Mouse (Mus musculus) myocyte (in vitro differentiated cells): Measurements from ENCODE around the gene Golga2.

ENCODE experiments used
- E2F4 ChIP-seq: IDR thresholded peaks from one replicate; pipeline ENCODE4 v1.6.1; 2011; ENCODE audit warnings: mild to moderate bottlenecking, control low read depth, moderate library complexity; ENCODE audit not compliant: insufficient read depth
- MAX ChIP-seq: IDR thresholded peaks from one replicate; pipeline ENCODE4 v1.6.1; 2011; ENCODE audit warnings: low read depth, mild to moderate bottlenecking, control low read depth
- MYOD1 ChIP-seq, 3 experiments: IDR thresholded peaks; one replicate each; pipeline ENCODE4 v1.6.1; 2011; ENCODE audit warnings: control low read depth in 2 of 3, low read depth in 2 of 3, mild to moderate bottlenecking in 2 of 3, moderate library complexity in 1 of 3; ENCODE audit not compliant: insufficient read length in 2 of 3, control insufficient read depth in 1 of 3
- MYOG ChIP-seq, 3 experiments: IDR thresholded peaks; one replicate each; pipeline ENCODE4 v1.6.1; 2011; ENCODE audit warnings: control low read depth in 2 of 3, low read depth in 2 of 3, mild to moderate bottlenecking in 2 of 3; ENCODE audit not compliant: insufficient read length in 2 of 3, control insufficient read depth in 1 of 3, insufficient read depth in 1 of 3
- POLR2A ChIP-seq: IDR thresholded peaks from one replicate; pipeline ENCODE4 v1.6.1; 2011; ENCODE audit warnings: low read depth, mild to moderate bottlenecking, control low read depth, moderate library complexity; ENCODE audit not compliant: insufficient read length
- POLR2AphosphoS2 ChIP-seq: IDR thresholded peaks from one replicate; pipeline ENCODE4 v1.6.1; 2011; ENCODE audit warnings: low read depth, control low read depth; ENCODE audit not compliant: insufficient read length
- SRF ChIP-seq: IDR thresholded peaks from one replicate; pipeline ENCODE4 v1.6.1; 2011; ENCODE audit warnings: low read depth; ENCODE audit not compliant: control insufficient read depth, insufficient read length

GRCm38 (mm10) chr2:32307247-32307798 lies 20.1 kb downstream of the Golga2 start:
- TF ChIP-seq E2F4 (no peak), POLR2A (no peak), SRF (no peak), MAX (no peak), MYOG (IDR thresholded peaks at IDR 0.05; ENCODE audit: control insufficient read depth in 1 of 3, insufficient read depth in 1 of 3, insufficient read length in 2 of 3, low read depth in 2 of 3) (no peak), POLR2AphosphoS2 (no peak), MYOD1 (IDR thresholded peaks at IDR 0.05; ENCODE audit: control insufficient read depth in 1 of 3, insufficient read length in 2 of 3, low read depth in 2 of 3) (no peak)
